Mouse (Mus musculus) ovary, adult 10 weeks (tissue): Measurements from ENCODE around the gene Znrd1. TPM values are rescaled to one million over a fixed set of nuclear protein-coding genes. Genes with fewer than 3 reads are reported as not detected.

Source experiments
- polyA plus RNA-seq: library from polyadenylated mRNA; stranded (reverse); fragments of 350-450 nt; fragmentation: Illumina TruSeq; extraction: RNeasy Lipid Tissue Mini Kit (QIAGEN cat#74804); gene quantifications from one replicate; pipeline ENCODE4 v1.2.3, GENCODE M21; 2014

The Znrd1 gene
- polyA plus RNA-seq: 21.8 TPM

DNA sequence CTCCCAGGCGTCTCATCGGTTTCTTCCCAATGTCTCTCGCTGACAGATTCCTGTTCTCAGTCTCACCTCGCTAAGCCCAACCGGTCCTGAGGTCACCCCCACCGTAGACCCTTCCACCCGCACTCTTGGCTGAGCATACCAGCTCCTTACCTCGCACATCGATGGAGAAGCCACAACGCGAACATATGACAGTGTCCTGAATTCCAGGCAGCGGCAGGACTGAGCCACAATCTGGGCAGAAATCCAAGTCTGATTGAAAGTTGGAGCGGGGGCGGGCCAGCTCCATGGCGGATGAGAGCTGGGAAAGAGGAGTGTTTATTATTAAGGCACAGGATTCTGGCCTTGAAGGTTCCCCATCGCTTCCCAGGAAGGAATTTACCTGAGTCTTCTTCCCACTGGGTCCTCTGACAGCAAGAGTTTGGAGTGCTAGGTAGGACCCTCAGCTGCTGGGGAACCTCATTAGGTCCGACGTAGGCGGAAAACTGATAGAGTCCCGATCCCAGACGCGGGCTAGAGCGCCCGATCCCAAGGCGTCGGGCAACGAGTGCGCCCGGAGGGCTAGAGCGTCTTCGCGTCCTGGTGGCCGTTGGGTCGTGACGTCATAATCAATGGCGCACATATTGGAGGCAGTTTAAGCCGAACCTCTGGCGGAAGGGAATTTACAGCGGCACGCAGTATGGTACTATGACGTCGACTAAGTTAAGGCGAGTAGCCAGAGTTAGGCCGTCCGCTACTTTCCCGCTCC is at the start of gene Znrd1, which contains the start of gene Znrd1as:
Gene Znrd1, minus strand, starts transcription at position 561 of the 745 bp plus-strand sequence.
Gene Znrd1as, plus strand, starts transcription at position 594 of the 745 bp plus-strand sequence.

DNA sequence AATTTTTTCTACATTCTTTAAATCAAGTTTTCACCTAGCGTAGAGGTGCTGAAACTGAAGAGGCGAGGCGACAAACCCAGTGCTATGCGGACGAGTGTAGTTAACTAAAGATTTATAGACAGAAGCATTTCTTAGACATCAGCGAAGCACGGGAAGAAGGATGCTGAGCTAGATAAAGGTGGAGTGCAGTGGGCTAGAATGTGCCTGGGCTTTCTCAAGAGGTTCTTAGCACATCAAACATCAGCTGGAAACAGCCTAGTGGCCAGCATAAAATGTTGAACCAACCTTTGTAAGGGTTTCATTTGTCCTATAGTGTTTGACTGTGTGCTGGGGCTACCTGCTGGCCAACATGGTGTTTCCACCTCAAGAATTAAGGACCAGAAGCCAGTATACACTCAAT is 42.5 kb upstream of the Znrd1 start, which contains the start of gene Zfp57:
Gene Zfp57, plus strand, starts transcription at position 301 of the 400 bp plus-strand sequence.

GRCm38 (mm10) chr17:36989437-36989836 is 31.1 kb upstream of the Znrd1 start, which contains the start of gene H2-M5:
H2-M5 (minus strand) TSS chr17:36989537.

DNA sequence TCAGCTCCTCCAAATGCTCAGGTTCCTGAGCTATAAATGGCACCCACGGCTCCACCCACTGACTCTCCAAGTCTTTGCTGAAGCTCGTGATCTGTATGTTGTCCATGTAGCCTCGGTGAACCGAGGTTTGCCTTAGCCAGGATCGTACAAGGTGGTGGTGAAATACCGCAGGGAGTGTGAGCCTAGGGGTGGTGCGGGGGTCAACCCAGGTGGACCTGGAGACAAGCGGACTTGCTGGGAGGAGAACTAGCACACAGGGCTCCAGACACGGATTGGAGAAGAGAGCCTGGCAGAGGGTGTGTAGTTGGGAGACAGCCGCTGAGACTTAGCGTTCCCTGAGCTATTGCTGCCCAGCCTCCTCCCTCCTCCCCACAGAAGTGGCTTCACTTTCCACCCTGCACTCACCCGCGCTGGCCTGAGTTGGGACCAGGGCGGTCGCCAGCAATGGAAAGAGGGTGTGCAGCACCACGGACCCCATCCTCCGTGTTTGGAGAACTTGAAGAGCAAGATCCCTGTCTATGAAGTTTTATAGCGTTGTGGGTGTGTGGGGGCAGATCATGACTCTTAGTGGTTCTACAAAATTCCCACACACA is 23.0 kb upstream of the Znrd1 start, which contains the start of gene 2410137M14Rik:
Gene 2410137M14Rik, minus strand, starts transcription at position 17 of the 593 bp plus-strand sequence.

DNA sequence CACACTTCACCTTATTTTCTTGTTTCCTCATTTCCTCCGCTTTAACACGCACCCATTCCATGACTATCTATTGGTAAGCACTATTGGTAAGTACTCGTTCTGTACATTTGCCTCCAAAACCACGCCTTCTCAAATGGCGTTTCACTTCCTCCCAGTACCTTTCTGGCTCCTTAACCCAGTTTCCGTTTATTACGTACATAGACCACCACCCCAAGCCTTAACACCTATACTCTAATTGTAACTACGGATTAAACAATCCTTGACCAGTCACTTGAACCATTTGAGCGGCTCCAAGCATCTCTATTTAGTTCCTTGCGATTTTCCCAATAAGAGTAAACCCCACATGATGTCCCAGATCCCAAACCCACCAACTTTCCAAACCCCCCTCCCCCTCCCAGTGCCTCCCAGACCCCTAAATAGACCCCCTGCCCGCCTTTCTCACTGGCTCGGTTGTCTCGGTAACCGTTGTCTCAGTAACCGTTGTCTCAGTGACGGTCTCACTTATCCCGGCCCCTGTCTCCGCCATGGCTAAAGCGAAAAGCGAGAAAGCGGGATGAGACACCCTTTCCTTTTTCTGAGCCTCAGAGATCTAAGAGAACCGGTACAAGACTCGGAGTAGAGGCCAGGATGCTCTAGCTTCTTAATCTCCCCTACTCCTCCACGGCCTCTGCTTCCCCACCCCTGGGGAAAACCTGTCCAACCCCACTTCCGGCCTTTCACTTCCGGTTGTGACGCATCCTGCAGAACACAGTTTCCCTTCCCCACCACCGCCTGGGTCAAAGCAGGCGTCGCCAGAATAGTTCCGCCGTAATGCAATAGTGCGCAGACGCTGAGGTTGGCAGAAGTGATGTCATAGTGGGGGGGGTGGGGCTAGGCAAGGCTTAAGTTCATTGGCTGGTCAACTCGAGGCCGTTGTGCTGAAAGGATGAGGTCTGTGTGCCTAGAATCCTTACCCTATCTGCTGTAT is 7.1 kb downstream of the Znrd1 start, which contains the start of gene Ppp1r11:
Gene Ppp1r11, minus strand, starts transcription at position 761 of the 967 bp plus-strand sequence.

DNA sequence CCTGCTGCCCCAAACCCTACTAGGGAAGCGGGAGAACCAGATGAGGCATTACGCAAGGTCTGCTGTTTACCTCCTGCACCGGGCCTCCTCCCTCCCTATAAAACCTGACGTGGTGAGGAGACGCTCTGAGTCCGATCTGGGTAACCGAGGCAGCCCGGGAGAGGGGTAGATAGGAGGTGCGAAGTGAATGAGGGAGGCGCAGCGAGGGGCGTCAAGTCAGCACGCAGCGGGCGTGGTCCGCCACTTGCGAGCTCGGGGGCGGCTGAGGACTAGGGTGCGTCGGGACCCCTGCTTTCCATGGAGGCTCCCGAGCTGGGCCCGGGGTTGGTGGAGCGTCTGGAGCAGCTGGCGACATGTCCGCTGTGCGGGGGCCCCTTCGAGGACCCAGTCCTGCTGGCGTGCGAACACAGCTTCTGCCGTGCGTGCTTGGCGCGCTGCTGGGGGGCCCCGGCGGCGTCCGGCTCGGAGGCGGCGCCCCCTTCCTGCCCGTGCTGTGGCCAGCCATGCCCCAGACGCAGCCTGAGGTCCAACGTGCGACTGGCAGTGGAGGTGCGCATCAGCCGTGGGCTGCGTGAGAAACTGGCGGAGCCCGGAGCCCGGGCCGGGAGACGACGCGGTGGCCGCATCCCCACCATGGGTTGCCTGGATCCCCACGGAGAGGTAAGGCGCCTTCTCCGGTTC is 15.4 kb downstream of the Znrd1 start, which contains the start of gene Rnf39:
Gene Rnf39, plus strand, starts transcription at position 128 of the 681 bp plus-strand sequence.

Other genes starting within 250 kb of the Znrd1 start
- not detected for gene H2-M10.5, start 185.6 kb downstream of the Znrd1 start, polyA plus RNA-seq
- not detected for gene H2-M10.6, start 146.4 kb downstream of the Znrd1 start, polyA plus RNA-seq
- 28.4 TPM for gene Trim26, start 121.4 kb downstream of the Znrd1 start, polyA plus RNA-seq
- gene Trim15, start 91.3 kb downstream of the Znrd1 start, polyA plus RNA-seq: not detected
- gene Trim10, start 89.0 kb downstream of the Znrd1 start, polyA plus RNA-seq: not detected
- 0.31 TPM for gene Trim40, start 68.4 kb downstream of the Znrd1 start, polyA plus RNA-seq
- not detected for gene Trim31, start 60.4 kb downstream of the Znrd1 start, polyA plus RNA-seq
- gene Rnf39, start 15.6 kb downstream of the Znrd1 start, polyA plus RNA-seq: not detected
- gene Ppp1r11, start 6.8 kb downstream of the Znrd1 start, polyA plus RNA-seq: 5.5 TPM
- gene Znrd1as, start within 50 bp of the Znrd1 start, polyA plus RNA-seq: 19.0 TPM
- not detected for gene 2410137M14Rik, start 22.7 kb upstream of the Znrd1 start, polyA plus RNA-seq
- gene H2-M5, start 31.0 kb upstream of the Znrd1 start, polyA plus RNA-seq: not detected
- gene Zfp57, start 42.6 kb upstream of the Znrd1 start, polyA plus RNA-seq: 39.5 TPM
- not detected for gene Mog, start 64.8 kb upstream of the Znrd1 start, polyA plus RNA-seq
- gene Gabbr1, start 87.4 kb upstream of the Znrd1 start, polyA plus RNA-seq: 33.8 TPM
- not detected for gene Olfr90, start 129.9 kb upstream of the Znrd1 start, polyA plus RNA-seq
- gene Olfr91, start 139.7 kb upstream of the Znrd1 start, polyA plus RNA-seq: not detected
- not detected for gene Olfr92, start 161.5 kb upstream of the Znrd1 start, polyA plus RNA-seq
- not detected for gene Olfr93, start 202.9 kb upstream of the Znrd1 start, polyA plus RNA-seq
- not detected for gene Ubd, start 235.3 kb upstream of the Znrd1 start, polyA plus RNA-seq
- gene Olfr94, start 242.4 kb upstream of the Znrd1 start, polyA plus RNA-seq: not detected